Mouse (Mus musculus): ENCODE results near the gene Gm10309.

Gene Gm10309

GRCm38 (mm10) chr17:86470160-86470559 is 34.9 kb downstream of the Gm10309 start:
- no peak for DNase-seq

DNA sequence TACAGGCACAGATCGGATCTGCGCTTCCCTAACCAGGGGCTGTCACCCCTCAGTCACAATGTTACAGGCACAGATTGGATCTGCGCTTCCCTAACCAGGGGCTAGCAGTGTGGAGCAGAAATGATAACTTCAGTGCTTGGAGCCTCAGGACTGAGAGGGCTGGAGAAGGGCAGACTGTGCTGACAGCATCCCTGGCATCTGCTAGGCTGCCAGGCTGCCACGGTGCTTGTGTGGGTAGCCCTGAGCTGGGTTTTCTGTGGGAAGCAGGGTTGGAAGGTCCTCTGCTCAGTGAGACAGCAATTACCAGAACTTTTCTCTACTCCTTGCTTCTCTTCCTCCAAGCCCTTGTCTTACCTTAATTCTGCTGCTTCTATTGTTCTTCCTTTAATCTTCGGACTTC is 37.1 kb downstream of the Gm10309 start:
- no peak for DNase-seq

GRCm38 (mm10) chr17:86467291-86467898 is 37.6 kb downstream of the Gm10309 start:
- DNase-seq: no peak

GRCm38 (mm10) chr17:86466871-86467270 is 38.2 kb downstream of the Gm10309 start:
- no peak for DNase-seq

DNA sequence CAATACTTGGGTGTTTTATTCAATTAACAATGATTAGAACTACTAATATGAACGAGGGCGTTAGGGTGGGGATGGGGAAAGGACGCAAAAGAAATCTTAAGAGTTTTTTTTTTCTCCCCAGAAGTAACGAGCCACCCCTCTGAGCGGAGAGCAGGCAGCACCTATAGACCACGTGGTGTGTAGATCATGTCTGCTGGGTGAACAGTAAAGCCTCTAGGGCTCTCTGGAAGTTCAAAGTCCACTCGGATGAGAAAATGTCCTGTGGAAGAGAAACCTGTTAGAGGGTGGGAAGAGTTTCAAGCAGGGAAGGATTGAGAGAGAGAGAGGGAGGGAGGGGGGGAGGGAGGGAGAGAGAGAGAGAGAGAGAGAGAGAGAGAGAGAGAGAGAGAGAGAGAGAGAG is 38.6 kb downstream of the Gm10309 start:
- no peak for DNase-seq

GRCm38 (mm10) chr17:86465865-86466264 is 39.2 kb downstream of the Gm10309 start:
- peak in 1 of 2 experiments; percentile 42 for DNase-seq

- peak; percentile 50 to 74 for DNase-seq
Measured at GRCm38 (mm10) chr17:86464689-86465363, 40.2 kb downstream of the Gm10309 start.

GRCm38 (mm10) chr17:86464197-86464596 is 40.8 kb downstream of the Gm10309 start:
- no peak for DNase-seq

DNA sequence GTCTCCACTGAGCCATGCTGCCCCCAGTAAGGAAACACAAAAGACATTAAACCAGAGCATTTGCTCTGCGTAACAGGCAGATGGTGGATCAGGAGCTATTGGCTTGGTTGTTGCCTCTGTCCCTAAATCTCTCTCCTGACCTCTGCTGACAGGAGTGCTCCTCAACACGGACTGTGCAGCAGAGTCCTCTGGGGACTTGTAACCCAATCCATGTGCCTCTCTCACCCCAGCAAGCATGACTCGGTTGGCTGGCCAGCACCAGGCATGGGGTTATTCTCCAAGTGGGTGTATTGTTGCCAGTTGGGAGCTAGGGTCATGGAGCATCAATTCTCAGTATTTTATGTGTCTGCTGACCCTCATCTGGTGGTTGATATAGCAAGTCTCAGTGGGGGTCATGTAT is 41.7 kb downstream of the Gm10309 start:
- no peak for DNase-seq

- no peak for DNase-seq
Measured at GRCm38 (mm10) chr17:86460645-86461430, 44.2 kb downstream of the Gm10309 start.

GRCm38 (mm10) chr17:86458302-86458980 is 46.6 kb downstream of the Gm10309 start:
- no peak for DNase-seq

GRCm38 (mm10) chr17:86456512-86456911 is 48.5 kb downstream of the Gm10309 start:
- DNase-seq: no peak

DNA sequence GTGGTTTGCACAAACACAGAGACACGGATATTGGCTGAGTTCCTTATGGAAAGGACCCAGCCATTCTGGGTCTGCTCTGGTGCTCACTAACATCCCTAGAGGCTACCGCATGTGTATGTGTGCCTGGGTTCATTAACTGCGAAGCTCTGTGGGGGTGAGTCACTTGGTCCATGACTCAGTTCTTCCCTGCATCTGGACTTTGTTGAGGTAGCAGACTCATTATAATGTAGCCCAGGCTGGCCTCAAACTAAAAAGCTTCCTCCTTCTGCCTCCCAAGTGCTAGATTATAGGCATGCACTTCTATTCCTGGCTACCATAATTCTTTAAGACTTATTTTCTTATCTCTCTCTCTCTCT is 50.7 kb downstream of the Gm10309 start:
- no peak for DNase-seq

DNA sequence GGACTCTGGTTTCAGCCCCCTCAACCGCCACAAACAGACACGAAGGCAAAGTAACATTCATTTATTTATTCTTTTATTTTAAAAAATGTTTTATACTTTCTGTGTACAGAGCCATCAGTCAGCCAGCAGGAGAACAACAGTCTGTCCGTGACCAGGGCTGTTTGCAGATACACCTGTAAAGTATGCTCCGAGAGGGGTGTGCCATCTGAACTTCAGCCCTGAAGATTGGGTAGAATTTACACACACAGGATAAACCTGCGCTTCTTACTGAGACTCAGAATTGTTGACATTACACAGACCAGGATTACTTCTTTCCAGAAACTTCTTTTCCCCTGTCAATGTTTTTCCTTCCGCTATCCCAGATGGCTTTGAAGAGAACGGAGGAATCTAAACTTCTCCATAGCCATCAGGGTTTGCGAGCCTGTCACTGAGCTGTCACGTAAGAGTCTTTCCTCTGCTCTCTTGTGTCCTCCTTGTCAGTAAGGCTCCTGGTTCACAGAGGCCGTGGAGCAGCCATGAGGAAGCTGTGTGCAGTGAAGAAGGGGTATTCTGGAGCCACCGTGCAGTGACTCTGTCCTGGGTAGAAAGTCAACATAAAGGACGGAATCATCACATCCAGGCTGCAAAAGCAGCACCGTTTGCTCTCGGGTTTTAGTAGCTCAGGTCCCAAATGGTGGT is 51.2 kb downstream of the Gm10309 start:
- no peak for DNase-seq

DNA sequence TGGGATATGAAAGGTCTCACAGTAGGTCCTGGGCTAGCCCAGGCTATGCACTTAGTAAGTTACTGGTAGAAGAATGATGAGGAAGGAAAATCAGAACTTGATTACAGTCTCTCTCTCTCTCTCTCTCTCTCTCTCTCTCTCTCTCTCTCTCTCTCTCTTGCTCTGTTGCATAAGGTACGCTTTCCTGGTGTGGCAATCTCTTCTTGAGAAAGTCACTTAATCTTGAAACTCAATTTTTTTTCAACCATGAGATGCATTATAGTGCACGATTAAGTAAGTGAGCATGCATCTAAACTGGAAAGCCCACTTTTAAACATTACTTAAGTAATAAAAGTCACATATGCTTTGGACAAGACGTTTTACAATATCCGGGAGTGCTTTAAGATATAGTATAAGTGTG is 52.1 kb downstream of the Gm10309 start:
- no peak for DNase-seq
